Mouse (Mus musculus) adrenal gland, adult 8-10 months (tissue): ENCODE measurements around the gene Cdc123. TPM values are rescaled to one million over a fixed set of nuclear protein-coding genes. Genes with fewer than 3 reads are reported as not detected.
A peak's percentile ranks its signal among the peaks of the same experiment; 100 is the strongest.
"Not testable (repeated sequence)": the region's sequence is repeated elsewhere in the genome, so short reads cannot be mapped to it uniquely, and the experiment has no call there.

Source experiments
- DNase-seq: peaks from one replicate; pipeline ENCODE4 v3.0.0; 2022
- total RNA-seq, 4 experiments: library from RNA; stranded (reverse); gene quantifications; 2 replicates each; pipeline ENCODE4 v1.2.4; 2022

Cdc123 gene
- total RNA-seq = 100 to 1,000 TPM; 138 to 175 (median 140) TPM

DNA sequence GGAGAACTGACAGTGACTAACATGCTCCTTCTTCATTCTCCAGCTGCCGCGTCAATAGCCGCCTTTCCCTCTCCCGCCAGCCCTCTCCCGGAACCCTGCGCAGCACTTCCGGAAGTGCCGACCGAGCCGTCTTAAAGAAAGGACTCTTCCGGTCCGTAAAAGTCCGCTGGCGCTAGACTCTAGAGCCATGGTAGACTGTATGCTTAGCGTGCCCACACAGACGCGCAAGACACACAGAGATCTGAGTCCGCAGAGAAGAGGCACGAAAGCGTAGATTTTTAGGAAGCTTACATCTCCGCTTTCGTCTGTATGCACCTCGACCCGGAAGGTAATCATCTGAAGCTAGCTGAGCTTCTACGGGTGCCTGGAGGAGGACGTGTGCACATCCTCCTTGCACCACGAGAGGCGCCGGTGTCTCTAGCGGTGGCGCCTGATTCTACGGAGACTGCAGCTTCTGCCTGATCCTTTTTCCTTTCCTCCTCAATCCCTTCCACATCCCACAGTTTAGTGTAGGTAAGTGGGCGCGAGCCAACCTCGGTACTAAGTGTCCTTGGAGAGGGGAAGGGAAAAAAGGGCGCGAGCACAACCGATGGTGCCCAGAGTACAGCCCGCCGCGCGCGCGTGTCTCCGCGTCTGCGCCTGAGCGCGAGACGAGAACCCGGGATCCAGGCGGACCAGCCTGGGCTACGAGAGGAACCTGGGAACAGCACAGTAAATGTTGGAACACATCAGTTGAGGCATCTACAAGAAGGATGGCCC lies at the start of gene Cdc123, which contains the start of gene Nudt5:
TSS of gene Cdc123 (minus strand) at position 292 of the 759 bp plus-strand sequence.
TSS of gene Nudt5 (plus strand) at position 147 of the 759 bp plus-strand sequence.
- peak; percentile 84 for DNase-seq

DNA sequence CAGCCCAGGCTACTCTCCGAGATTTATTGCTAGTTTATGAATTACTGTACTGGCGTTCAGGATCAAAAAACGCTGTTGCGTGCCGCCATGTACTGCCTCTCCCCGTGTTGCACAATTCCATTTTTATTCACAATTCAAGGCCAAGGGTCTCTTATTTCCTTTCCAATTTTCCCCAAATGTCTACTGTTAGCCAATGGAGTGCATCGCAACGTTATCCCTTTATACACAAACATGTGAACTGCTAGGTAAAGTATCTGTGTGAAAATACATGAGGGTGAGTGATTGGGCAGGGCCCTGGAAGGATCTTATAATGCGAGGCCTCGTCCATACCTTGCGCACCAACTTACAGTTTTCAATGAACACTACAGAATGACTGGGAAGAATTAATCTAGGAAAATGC lies 49.3 kb upstream of the Cdc123 start:
- no peak for DNase-seq

DNA sequence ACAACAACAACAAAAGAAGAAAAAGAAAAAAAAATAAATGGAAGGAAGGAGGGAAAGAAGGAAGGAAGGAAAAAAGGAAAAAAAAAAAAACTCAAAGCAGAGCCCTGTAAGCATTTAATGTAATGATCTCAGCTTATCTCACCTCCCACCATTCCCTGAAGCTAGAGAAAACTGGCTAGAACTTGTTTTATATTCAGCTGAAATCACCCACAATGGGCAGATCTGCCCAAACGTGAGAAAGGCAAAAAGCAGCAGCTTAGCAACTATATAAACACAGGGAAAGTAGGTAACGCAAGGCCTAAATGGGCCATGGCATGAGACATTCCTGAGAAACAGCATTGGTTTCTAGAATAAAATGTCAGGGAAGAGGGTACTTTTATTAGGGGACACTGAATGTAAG lies 44.4 kb upstream of the Cdc123 start:
- no peak for DNase-seq

DNA sequence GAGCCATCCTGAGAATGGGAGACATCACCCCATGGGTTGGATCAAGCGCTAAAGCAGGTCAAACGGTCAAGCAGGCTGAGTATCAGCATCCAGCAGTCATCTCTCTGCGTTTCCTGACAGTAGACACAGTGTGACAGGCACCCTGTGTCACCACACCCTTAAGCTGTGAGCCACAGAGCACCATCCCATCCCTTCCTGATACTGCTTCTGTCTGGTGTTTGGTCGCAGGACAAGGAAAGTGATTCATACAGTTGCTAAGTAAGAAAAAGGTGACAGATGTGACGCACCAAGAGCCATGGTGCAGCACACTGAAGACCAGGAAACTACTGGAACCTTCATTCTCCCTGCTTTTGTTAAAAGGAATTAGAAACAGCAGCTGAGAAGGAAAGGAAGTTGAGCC lies 43.9 kb upstream of the Cdc123 start:
- no peak for DNase-seq

DNA sequence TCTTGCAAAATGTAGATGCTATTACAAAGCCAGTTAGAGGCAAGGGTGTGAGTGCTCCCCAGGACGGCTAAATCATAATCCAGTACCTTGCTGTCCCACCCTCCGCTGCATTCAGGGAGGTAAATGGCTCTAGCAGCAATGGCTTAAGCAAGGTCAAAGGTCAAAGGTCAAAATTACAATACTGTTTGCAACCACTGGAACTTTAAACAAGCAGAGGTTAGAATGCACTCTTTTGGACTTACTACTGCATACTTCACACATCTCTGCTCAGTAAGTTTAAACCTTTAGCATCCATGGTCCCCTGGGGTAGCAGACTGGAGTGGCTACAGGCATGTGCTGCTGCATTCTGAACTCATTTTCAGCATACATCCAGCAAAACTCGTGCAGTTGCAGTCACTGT lies 32.5 kb upstream of the Cdc123 start:
- no peak for DNase-seq

DNA sequence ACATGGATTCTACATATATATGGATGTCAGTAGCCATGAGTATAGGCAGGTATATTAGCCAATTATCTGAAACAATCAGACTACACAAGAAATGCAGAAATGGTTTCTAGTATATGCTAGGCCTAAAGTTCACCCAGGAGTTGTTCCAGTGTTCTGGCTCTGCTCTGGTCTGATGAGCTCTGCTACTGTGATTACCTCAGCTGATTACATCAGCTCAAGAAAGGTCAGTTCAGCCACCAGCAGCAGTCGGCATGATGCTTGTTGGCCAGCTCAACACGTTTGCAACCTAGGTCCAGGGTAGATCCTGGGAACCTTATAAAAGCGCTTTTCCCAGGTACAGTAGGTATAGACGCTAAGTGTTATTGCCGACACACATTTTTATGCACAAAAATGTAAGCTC lies 24.8 kb upstream of the Cdc123 start:
- no peak for DNase-seq

DNA sequence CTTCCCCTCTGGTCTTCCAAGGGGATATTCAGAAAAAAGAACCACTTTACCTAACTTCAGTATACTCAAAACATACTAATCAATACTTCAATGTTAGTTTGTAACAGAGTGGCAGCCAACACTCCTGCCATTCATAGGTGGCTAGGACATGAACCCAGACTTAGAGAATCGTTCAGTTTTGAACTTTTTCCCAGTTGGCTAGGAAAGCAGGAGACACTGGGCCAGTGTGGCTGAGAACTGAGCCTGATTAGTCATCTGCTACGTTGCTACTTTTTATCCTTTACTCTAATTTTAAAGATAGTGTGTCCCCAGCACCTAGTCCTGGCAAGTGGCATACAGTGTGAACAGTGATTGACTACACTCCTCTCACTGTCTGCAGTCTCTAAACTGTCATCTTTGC lies 22.7 kb upstream of the Cdc123 start:
- no peak for DNase-seq

DNA sequence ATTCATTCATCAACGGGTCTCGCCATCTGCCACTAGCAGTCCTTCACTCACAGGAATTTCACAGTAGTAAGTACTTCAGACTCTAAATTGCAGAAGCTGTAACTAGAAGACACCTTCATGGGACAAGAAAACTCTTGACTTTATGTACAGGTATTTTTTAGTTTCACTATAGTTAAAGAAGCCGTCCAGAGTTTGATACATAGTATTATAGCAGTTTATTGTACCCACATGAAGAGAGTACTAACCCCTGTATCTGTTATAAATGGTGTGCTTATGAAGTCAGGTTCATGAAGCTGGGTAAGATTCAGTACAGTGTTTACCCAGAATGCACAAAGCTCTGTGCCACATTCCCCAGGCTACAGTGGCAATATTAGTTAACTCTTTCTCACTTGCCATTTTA lies 17.9 kb upstream of the Cdc123 start, which contains the start of gene Gm13199:
TSS of gene Gm13199 (minus strand) at position 101 of the 400 bp plus-strand sequence.
- DNase-seq = no peak

DNA sequence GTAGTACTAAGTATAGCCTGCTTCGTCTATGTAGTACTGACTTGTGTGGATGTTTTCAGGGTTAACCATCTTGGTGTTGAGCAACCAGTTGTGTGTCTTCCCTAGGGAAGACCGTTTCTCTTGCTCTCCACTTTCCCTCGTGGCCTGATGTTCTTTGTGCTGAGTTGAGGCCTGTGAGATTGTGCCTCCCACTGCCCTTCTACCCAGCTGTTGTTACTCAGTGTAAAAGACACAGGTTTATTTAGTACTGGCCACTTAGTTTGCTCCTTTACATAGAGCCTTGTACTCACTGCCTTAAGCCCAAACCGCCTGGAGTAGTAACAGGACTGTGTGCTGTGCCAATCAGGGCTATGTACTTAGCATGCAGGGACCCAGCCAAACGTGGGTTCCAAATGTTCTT lies 6.9 kb upstream of the Cdc123 start:
- no peak for DNase-seq

DNA sequence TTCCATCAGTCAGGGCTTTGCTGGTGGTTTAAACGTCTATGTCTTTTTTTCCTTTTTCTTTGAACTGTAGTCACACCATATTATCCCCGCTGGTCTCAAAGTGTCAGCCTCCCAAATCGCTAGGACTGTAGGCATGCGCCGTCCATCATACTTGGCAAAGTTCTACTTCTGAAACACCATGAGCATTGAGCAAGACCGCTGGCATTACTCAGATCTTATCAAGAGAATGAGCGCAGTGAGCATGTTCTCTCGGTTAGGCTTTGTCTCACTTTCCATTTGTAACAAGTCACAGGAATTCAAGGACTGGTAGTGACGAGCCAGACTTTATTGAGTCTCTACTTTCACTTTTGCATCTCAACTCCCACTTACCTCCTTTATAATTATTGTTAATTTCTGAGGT lies 6.2 kb upstream of the Cdc123 start:
- peak; percentile 68 for DNase-seq

DNA sequence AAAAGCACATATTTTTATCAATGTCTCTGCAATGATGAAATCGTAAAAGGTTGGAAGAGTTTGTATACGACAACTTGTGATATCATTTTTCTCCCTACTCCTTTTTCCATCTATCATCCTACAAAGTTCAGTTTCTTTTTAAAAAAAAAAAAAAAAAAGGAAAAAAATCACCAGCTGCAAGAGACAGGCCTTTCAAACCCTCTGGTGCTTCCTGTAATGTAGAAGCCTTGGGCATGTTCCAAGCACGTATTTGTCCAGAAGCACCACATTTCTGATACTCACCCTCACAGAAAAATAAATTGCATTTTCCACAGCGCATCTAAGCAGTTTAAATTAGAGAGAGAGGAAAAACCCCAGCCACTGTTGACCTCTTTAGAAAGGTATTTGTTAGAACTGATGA lies 862 bp upstream of the Cdc123 start:
- no peak for DNase-seq

DNA sequence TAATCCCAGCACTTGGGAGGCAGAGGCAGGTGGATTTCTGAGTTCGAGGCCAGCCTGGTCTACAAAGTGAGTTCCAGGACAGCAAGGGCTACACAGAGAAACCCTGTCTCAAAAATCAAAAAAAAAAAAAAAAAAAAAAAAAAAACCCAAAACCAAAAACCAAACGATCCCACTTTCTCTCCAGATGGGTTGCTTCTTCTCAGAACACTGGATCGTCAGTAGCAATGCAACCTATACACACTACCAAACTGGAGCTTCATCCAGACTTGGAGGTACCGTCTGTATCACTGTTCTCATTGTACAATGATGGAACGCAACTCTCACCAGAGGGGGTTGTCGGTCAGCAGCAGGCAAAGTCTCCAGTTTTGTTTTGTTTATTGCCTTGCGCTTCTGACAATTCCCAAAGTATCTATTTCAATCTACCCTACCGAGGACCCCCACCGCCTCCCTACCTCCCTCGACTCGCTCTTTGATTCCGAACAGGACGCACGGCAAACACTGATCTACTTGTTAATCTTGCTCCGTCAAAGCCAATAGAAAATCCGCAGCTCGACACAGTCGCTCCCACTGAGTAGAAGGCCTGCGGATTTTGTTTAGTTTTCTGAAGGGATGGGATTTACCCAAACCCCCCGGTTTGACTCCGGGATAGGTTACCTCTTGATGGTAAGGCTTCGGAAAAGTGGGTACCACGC lies 637 bp downstream of the Cdc123 start:
- DNase-seq = no peak

DNA sequence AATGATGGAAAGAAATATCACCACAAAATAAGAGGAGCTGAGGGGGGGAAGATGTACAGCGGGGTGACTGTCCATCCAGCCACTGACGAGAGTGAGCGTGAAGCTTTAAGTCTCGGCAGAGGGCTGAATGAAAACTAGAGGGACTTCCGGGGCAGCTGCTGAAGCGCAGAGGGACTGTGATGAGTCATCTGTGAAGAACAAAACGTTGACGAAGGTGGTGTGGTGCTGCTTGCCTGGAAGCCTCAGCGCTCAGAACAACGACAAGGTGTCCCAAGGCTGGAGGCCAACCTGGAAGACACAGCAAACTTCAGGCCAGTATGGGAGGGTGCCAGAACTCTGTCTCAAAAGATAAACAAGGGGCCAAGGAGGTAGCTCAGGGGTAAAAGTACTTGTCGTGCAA lies 4.1 kb downstream of the Cdc123 start:
- no peak for DNase-seq

DNA sequence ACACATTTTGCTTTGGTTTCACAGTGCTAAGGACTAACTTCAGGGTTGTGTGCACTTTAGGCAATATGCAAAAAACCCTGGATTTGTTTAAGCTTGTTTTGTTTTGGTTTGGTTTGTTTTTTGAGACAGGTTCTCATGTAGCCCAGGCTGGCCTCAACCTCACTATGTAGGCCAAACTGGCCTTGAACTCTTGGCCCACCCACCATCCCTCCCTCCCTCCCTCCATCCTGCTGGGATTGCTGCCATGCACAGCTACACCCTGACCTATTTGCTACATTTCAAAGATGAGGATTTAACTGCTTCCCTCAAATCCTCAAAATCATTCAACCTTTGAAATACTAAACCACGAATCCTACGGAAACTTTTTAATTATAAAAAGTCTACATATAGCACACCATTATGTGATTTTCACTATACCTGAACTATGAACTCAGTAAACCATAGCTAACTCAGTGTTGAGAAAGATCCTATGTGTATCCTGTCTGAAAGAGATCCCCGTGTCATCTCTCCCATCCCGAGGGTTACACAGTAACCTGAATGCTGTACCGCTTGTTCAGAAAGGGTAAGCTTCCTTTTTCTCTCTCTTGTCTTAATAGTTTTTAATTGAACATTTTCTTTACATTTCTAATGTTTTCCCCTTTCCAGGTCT lies 19.6 kb downstream of the Cdc123 start:
- DNase-seq = no peak

DNA sequence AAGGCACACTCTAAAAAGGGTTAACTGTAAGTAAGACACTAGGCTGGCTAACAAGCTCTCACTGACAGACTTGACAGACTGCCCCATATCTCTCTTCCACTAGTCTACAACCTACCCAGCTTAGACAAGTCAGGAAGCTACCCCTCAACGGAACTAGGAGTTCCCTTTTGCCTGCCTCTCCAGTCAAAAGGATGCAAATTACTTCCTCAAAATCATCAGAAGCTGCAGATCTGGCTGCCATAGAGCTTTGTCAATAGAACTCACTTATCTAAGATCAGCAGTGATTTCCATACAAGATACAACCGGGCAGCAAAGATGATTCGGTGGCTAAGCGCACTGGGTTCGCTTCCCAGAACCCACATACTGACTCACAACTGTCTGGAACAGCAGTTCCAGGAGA lies 20.3 kb downstream of the Cdc123 start:
- no peak for DNase-seq

DNA sequence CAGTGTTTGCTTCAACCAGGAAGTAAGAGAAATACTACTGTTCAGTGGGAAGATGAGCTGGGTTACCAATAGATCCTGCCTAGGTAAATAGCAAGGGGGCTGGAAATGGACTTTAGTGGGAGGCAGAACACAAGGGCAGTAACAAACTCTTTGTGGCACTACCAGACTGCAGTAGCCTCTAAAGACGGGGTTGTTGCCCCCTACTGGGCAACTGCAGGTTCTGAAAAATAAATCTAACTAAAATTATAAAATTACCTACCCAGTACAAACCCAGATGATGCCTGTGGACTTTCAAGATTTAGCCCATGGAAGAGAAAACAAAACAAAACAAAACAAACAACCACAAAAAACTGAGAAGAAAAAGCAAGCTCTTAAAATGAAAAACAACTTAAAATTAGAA lies 20.8 kb downstream of the Cdc123 start:
- DNase-seq = no peak

DNA sequence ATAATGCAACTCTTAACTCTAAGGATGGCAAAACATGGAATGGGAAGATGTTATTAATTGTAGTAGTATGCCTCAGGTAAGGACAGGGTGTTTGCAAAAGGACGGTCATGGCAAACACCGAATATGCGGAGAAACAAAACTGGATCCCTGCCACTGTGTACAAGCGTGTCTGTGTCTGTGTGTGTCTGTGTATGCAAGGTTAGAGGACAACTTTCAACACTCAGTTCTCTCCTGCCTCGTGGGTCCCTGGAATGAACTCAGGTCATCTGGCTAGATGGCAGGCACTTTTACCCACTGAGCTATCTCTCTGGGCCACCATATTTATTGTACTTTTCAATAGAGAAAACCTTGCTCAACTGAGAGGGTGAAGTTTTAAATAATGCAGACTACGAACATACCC lies 22.5 kb downstream of the Cdc123 start:
- DNase-seq = no peak

DNA sequence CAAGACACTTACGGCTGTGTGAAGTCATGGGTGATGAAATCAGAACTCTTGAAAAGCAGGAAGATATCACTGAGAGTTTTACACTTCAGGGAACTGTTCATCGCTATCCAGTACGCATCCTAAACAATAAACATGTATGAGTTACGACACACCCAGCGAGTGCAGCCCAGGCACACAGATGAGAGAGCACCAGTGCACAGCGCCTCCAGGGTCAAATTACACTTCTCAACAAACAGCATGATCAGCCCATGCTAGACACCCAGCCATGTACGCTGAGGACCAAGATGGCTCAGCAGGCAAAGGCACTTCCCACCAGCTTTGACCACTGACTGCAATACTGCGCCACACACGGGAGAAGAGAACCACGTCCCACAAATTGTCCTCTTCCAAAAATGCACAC lies 23.7 kb downstream of the Cdc123 start:
- no peak for DNase-seq

DNA sequence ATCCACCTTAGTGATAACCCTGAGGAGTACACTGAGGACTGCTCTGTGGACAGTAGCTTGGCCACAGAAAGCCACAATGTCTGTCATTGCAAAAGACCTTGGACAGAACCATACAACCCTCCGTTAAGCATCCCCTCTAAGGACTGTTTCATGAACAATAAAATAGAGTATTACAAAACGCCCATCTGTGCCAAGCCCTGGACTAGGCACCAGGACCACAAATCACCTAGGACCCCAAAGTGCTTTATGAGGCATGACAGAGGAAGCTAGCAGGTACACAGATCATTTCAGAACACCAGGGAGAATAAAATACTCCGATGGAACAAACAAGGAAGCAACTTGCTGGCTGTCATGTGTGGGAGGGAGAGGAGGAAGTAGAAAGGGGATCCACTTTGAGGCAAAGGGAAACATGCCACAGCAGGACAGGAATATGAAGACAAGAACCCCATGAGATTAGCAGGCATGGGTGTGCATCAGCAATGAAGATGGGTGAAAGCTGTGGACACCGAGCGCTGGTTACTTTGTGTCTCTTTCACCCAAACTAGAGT lies 33.7 kb downstream of the Cdc123 start:
- DNase-seq = no peak

DNA sequence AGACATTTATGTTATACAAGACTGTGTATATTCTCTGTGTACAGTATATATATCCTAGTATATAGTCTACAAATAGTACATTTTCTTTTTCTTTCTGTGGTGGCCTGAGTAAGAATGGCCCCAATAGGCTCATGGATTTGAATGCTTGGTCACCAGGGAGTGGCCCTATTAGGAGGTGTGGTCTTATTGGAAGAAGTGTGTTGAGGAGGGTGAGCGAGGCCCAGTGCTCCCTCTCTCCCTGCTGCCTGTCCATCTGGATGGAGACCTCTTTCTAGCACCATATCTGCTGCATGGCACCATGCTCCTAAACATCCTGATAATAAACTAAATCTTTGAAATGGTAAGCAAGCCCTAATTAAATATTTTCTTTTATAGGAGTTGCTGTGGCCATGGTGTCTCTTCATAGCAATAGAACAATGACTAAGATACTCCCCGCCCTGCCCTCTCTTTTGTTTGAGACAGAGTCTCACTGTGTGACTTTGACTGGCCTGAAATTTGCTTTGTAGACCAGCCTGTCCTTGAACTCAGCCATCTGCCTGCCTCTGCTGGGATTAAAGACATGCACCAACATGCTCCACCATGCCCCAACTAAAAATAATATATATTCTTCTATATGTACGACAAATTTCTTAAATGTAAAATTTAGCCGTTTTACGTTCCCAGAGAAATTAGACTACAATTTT lies 34.8 kb downstream of the Cdc123 start:
- no peak for DNase-seq

DNA sequence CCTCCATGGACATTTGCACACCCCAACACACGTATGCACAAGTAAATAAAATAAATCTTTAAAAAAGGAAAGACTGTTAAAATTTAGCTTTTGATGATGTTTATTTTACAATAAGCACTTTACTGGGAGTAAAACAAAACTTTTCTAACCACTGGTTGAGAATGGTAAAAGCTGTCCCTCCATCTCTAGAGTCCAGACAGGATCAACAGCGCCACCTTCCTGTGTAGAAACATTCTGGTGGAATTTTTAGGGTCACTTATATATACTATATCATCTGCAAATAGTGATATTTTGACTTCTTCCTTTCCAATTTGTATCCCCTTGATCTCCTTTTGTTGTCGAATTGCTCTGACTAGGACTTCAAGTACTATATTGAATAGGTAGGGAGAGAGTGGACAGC lies 38.8 kb downstream of the Cdc123 start:
- not testable (repeated sequence) for DNase-seq

DNA sequence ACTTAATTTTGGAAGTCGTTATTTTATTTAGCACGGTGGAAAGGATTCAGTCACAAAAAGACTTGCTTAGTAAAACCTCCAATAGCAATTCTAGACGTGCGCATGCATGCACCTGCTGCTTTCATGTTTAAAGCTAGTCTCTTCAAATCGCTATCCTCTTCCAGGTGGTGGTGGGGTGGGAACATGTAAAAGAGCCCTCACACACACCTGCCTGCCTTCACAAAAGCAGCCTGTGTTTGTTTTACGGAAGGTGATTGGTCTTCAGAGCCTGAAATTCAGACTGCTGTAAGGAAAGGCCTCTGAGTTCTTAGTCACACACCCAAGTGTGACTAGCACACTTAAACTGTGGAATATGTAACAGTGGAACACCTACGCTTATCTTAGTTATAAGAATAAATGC lies 39.7 kb downstream of the Cdc123 start:
- DNase-seq = no peak
